Mouse (Mus musculus): ENCODE data around the gene Ppp1r21. TPM values are rescaled to one million over a fixed set of nuclear protein-coding genes. Genes with fewer than 3 reads are reported as not detected.

Gene Ppp1r21
- total and polyA plus RNA-seq, 3 experiments, result 11.1 to 16.2 TPM; not detected in 1

- peaks cover 0 to 5% of the 10 kb centered on the region in 2 experiments; a peak in 2 of 4 replicates for H3K36me3 ChIP-seq (ENCODE audit: control insufficient read depth in 1 of 2, insufficient read depth in 2 of 2, low read length in 2 of 2)
- H3K9me3 ChIP-seq (replicated peaks; ENCODE audit: insufficient read depth, low read length), result no peaks in the 10 kb centered on the region
Observed at GRCm38 (mm10) chr17:88583411-88583810, 53.5 kb downstream of the Ppp1r21 start.

DNA sequence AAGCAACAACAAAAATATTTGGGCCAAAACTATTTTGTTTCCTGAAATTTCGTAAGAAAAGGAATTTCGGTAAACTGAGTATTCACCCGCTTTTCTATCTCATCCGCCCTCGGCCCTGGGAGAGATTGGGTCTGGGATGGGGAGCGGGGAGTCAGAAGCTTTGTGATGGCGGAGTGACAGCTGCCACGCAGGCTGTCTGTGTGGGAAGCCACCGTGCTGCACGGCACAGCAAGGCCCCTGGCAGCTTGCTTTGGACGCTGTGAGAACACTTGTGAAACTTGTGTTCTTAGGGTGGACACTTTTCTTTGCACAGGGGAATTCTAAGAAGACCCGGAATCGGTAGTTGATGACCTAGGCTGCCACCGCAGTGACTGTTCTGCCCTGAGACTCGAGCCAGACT is 57.5 kb downstream of the Ppp1r21 start:
- H3K27ac ChIP-seq (ENCODE audit: control insufficient read depth, low read depth, low read length), result no peak overlapping the region
- no peak for DNase-seq (ENCODE audit: low read depth, low spot score)
- H3K9me3 ChIP-seq (replicated peaks; ENCODE audit: insufficient read depth, low read length), result no peaks in the 10 kb centered on the region
- TF ChIP-seq POLR2AphosphoS2 (IDR thresholded peaks at IDR 0.05; ENCODE audit: low read length) (no peak), JUND (IDR thresholded peaks at IDR 0.05; ENCODE audit: low read depth, low read length) (no peak), MYC (IDR thresholded peaks at IDR 0.05; ENCODE audit: low read depth, low read length) (no peak), ZNF384 (IDR thresholded peaks at IDR 0.05; ENCODE audit: low read depth, low read length) (no peak), TAL1 (IDR thresholded peaks at IDR 0.05; ENCODE audit: low read length) (no peak), CHD2 (IDR thresholded peaks at IDR 0.05; ENCODE audit: low read length) (no peak), TBP (IDR thresholded peaks at IDR 0.05; ENCODE audit: low read depth, low read length) (no peak), CHD1 (IDR thresholded peaks at IDR 0.05; ENCODE audit: low read depth, low read length) (no peak), GATA1 (IDR thresholded peaks at IDR 0.05; ENCODE audit: low read depth, low read length) (no peak), ELF1 (IDR thresholded peaks at IDR 0.05; ENCODE audit: low read depth, low read length) (no peak), TCF12 (IDR thresholded peaks at IDR 0.05; ENCODE audit: low read depth, low read length) (no peak), MEF2A (IDR thresholded peaks at IDR 0.05; ENCODE audit: extremely low read depth, insufficient replicate concordance, low read depth, low read length, poor library complexity, severe bottlenecking) (no peak), POLR2AphosphoS5 (IDR thresholded peaks at IDR 0.05; ENCODE audit: borderline replicate concordance, low read depth, low read length) (no peak), BHLHE40 (IDR thresholded peaks at IDR 0.05; ENCODE audit: borderline replicate concordance, low read depth, low read length) (no peak), KAT2A (conservative IDR thresholded peaks at IDR 0.05; ENCODE audit: low read depth, low read length) (no peak), MAFK (IDR thresholded peaks at IDR 0.05; ENCODE audit: borderline replicate concordance, low read depth, low read length) (no peak), ZKSCAN1 (IDR thresholded peaks at IDR 0.05; ENCODE audit: low read depth, low read length) (no peak), USF2 (IDR thresholded peaks at IDR 0.05; ENCODE audit: borderline replicate concordance in 1 of 2, insufficient read depth in 1 of 2, low read depth in 1 of 2, low read length in 2 of 2) (no peak)
- H3K9ac ChIP-seq (ENCODE audit: control insufficient read depth, low read depth, low read length, poor library complexity, severe bottlenecking), result no peak overlapping the region
- H3K27me3 ChIP-seq (ENCODE audit: control insufficient read depth in 1 of 2, insufficient read depth in 2 of 2, low read length in 2 of 2), result no peaks in the 10 kb centered on the region
- no peaks in the 10 kb centered on the region for H3K79me2 ChIP-seq (ENCODE audit: control insufficient read depth, insufficient read depth, low read length, poor library complexity)
- no peaks in the 10 kb centered on the region for H3K4me1 ChIP-seq (ENCODE audit: control insufficient read depth in 1 of 2, insufficient read depth in 2 of 2, low read length in 2 of 2)
- peaks cover 0 to 5% of the 10 kb centered on the region in 2 experiments; a peak in 2 of 4 replicates for H3K36me3 ChIP-seq (ENCODE audit: control insufficient read depth in 1 of 2, insufficient read depth in 2 of 2, low read length in 2 of 2)
- no peak overlapping the region for H3K4me3 ChIP-seq (ENCODE audit: control insufficient read depth in 1 of 2, insufficient read depth in 1 of 2, low read depth in 2 of 2, low read length in 2 of 2)

More at GRCm38 (mm10) chr17:88583411-88583810, 53.5 kb downstream of the Ppp1r21 start:
- H3K9ac ChIP-seq (ENCODE audit: control insufficient read depth, low read depth, low read length, poor library complexity, severe bottlenecking), result no peak overlapping the region
- no peaks in the 10 kb centered on the region for H3K27me3 ChIP-seq (ENCODE audit: control insufficient read depth in 1 of 2, insufficient read depth in 2 of 2, low read length in 2 of 2)
- TF ChIP-seq NELFE (IDR thresholded peaks at IDR 0.05; ENCODE audit: low read depth, low read length) (no peak), CHD1 (IDR thresholded peaks at IDR 0.05; ENCODE audit: low read depth, low read length) (no peak), E2F4 (IDR thresholded peaks at IDR 0.05; ENCODE audit: borderline replicate concordance, low read depth, low read length) (no peak), TBP (IDR thresholded peaks at IDR 0.05; ENCODE audit: low read depth, low read length) (no peak), ZKSCAN1 (IDR thresholded peaks at IDR 0.05; ENCODE audit: low read depth, low read length) (no peak), CHD2 (IDR thresholded peaks at IDR 0.05; ENCODE audit: low read length) (no peak), TAL1 (IDR thresholded peaks at IDR 0.05; ENCODE audit: low read length) (no peak), ELF1 (IDR thresholded peaks at IDR 0.05; ENCODE audit: low read depth, low read length) (no peak), MAFK (IDR thresholded peaks at IDR 0.05; ENCODE audit: borderline replicate concordance, low read depth, low read length) (no peak), USF1 (IDR thresholded peaks at IDR 0.05; ENCODE audit: low read depth, low read length) (no peak), MAX (IDR thresholded peaks at IDR 0.05; ENCODE audit: low read length) (no peak), MYC (IDR thresholded peaks at IDR 0.05; ENCODE audit: low read depth, low read length) (no peak), BHLHE40 (IDR thresholded peaks at IDR 0.05; ENCODE audit: borderline replicate concordance, low read depth, low read length) (no peak), MXI1 (IDR thresholded peaks at IDR 0.05; ENCODE audit: low read depth, low read length) (no peak), ZC3H11A (IDR thresholded peaks at IDR 0.05; ENCODE audit: low read depth, low read length) (no peak), USF2 (IDR thresholded peaks at IDR 0.05; ENCODE audit: borderline replicate concordance in 1 of 2, insufficient read depth in 1 of 2, low read depth in 1 of 2, low read length in 2 of 2) (no peak), MYB (IDR thresholded peaks at IDR 0.05; ENCODE audit: low read depth, low read length) (no peak)
- H3K4me3 ChIP-seq (ENCODE audit: control insufficient read depth in 1 of 2, insufficient read depth in 1 of 2, low read depth in 2 of 2, low read length in 2 of 2), result no peak overlapping the region
- no peak for DNase-seq (ENCODE audit: low read depth, low spot score)
- no peak overlapping the region for H3K27ac ChIP-seq (ENCODE audit: control insufficient read depth, low read depth, low read length)
- H3K79me2 ChIP-seq (ENCODE audit: control insufficient read depth, insufficient read depth, low read length, poor library complexity), result no peaks in the 10 kb centered on the region
- H3K4me1 ChIP-seq (ENCODE audit: control insufficient read depth in 1 of 2, insufficient read depth in 2 of 2, low read length in 2 of 2), result no peaks in the 10 kb centered on the region

Data from MEL (cell line).